Mouse (Mus musculus) brain, embryonic 14.5 days (tissue): ENCODE results near the gene Gpr137.

Experiments used
- CTCF ChIP-seq: fragments of 200-500 bp; IDR thresholded peaks from 2 replicates; pipeline ENCODE4 v1.5.1; 2012; ENCODE audit warnings: inconsistent platforms, mild to moderate bottlenecking, moderate library complexity, borderline replicate concordance; ENCODE audit not compliant: insufficient read depth, insufficient read length; ENCODE audit errors: extremely low read depth
- POLR2A ChIP-seq: fragments of 200-500 bp; IDR thresholded peaks from 2 replicates; pipeline ENCODE4 v1.6.1; 2012; ENCODE audit warnings: mild to moderate bottlenecking, inconsistent platforms, borderline replicate concordance; ENCODE audit not compliant: poor library complexity, insufficient read depth, insufficient read length, severe bottlenecking; ENCODE audit errors: extremely low read depth

DNA sequence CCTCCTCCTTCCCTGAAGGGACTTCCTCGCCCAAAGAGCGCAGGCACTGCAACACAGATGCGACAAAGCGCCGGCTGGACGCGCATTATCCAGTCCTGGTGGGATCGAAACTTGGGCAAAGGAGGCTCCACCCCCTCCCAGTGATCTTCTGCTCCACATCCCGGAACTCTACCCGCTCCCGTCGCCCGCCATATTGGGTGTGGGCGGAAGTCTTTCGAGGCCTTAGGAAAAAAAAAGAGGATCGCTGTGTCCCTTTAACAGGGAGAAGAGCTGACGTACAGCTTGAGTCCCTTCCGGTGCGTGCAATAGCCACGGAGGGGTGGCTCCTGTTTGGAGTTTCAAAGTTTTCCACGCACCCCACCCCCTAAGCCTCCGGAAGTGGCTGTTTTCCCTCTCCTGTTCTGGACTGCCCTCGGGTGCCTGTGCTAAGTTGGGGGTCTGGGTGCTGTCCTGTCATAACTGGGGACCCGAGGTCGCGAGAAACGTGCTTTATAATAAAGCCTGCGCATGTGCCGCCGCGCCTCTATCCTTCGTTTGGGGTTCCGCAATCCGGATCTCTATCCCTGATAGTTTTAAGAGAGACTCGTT, 9.2 kb upstream of the Gpr137 start:
- TF ChIP-seq CTCF = no peak
- TF ChIP-seq POLR2A = peak; percentile 61; the same call in 1 of the 2 replicates
